Mouse (Mus musculus) kidney, adult 2 months (tissue): ENCODE measurements around the gene Dlg3.

ENCODE experiments used
- CTCF ChIP-seq: fragments of 200-500 bp; conservative IDR thresholded peaks from 2 replicates; pipeline ENCODE4 v1.5.1; 2011; ENCODE audit warnings: low read depth, mild to moderate bottlenecking, control low read depth, low read length, moderate library complexity, mixed read lengths; ENCODE audit not compliant: insufficient read depth, insufficient read length
- POLR2A ChIP-seq: fragments of 200-500 bp; IDR thresholded peaks from one replicate; pipeline ENCODE4 v1.6.1; 2011; ENCODE audit warnings: low read depth, low read length, control low read depth

DNA sequence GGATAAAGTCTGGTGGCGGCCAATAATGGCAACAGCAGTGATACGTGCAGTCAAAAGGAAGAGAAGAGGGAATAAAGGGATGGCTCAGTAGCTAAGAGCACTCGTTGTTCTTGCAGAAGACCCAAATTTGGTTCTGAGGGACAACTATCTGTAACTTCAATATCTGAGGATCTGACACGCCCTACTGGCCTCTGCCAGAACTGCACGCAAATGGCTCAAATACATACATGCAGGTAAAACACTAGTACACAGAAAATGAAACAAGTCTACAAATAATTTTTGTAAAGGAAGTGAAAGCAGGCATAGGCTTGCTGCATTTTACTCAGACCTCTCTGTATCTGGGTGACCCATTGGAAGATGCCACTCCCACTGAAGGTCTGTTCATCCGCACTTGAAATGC is 1.7 kb upstream of the Dlg3 start:
- TF ChIP-seq CTCF (no peak), POLR2A (no peak)
